Mouse (Mus musculus) right cerebral cortex, postnatal 14 days (tissue): Measurements from ENCODE around the gene Olfr1325.
"Not testable (repeated sequence)": the region's sequence is repeated elsewhere in the genome, so short reads cannot be mapped to it uniquely, and the experiment has no call there.

Experiments used
- DNase-seq: peaks from one replicate; pipeline ENCODE4 v3.0.0; 2022

The Olfr1325 gene

GRCm38 (mm10) chrX:74592379-74592778, at the start of gene Olfr1325:
Olfr1325 (plus strand) TSS chrX:74592679.
- no peak for DNase-seq

DNA sequence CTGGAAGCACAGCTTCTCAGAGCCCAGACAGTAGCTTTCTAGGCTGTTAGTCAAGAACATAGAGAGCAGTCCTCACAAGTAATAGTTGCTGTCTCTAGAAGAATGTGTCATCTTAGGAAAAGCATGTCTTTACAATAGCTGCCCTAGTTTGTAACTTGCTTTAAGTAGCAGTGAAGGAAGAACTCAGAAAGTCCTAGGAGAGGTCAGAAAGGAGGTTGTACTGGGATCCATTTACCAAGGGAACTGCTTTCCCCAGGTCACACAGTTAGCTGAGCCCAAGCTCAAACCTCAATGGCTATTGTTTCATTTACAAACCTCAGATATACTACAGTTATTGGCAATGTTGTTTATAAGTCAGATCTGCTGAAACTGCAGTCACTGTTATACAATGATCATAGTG, 17.7 kb upstream of the Olfr1325 start, which contains the start of gene Olfr1326-ps1:
Gene Olfr1326-ps1 (minus strand): TSS at position 101 of the 400 bp plus-strand sequence.
- no peak for DNase-seq

DNA sequence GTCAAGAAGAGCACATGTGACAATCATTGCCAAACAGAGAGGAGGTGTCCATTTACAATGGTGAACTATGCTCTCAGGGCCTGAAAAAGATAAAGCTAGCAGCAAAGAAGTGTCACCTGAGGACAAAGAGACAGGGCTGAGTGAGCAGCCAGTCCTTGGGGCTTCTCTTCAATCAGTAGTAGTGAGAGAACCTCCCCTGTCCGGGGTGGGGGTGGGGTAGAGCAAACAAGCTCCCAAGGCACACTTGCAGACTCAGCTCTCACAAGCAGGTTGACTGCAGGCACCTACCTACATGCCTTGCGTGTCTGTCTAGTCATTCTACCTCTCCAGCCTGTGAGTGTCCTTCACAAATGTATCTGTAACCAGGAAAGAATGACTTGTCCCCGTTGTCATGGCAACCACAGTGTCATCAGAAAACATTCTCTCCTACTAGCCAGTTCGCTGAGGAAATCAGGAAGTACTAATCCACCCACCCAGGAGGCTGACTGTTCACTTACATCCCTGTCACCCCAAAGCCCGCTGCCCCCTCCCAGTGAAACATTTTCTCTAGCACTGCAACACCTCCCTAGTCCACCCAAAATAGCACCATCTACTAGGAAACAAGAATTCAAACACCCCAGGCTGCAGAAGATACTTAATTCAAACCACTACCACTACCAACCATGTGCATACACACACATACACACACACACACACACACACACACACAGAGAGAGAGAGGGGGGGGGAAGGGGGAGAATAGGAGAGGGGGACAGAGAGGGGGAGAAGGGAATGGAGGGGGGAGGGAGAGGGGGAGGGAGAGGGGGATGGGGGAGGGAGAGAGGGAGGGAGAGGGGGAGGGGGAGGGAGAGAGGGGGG, 53.2 kb downstream of the Olfr1325 start, which contains the start of gene Gm5640:
Gene Gm5640 (minus strand): TSS at position 170 of the 858 bp plus-strand sequence.
- DNase-seq = not testable (repeated sequence)

- DNase-seq = not testable (repeated sequence)
Measured at GRCm38 (mm10) chrX:74646393-74646792, 53.9 kb downstream of the Olfr1325 start.
